Mouse (Mus musculus) bone marrow macrophage, adult 2 months (primary cell): ENCODE measurements at regions not wholly inside any gene's neighbourhood (a gene's known extent, or its start where the extent isn't known, plus 50 kb on each side); places are given as distances from the start of the nearest gene placed in this dataset.

ENCODE experiments used
- CTCF ChIP-seq: IDR thresholded peaks from 2 replicates; pipeline ENCODE4 v1.5.1; 2012; ENCODE audit warnings: low read depth, mild to moderate bottlenecking, low read length, moderate library complexity
- POLR2A ChIP-seq: IDR thresholded peaks from 2 replicates; pipeline ENCODE4 v1.6.1; 2012; ENCODE audit warnings: mild to moderate bottlenecking, low read depth, low read length, borderline replicate concordance

- no peak for TF ChIP-seq CTCF
- TF ChIP-seq POLR2A = no peak
Measured at GRCm38 (mm10) chr12:106426631-106427030, 416.6 kb downstream of the Vrk1 start.
